Mouse (Mus musculus): Measurements from ENCODE around the gene Actr10.

DNA sequence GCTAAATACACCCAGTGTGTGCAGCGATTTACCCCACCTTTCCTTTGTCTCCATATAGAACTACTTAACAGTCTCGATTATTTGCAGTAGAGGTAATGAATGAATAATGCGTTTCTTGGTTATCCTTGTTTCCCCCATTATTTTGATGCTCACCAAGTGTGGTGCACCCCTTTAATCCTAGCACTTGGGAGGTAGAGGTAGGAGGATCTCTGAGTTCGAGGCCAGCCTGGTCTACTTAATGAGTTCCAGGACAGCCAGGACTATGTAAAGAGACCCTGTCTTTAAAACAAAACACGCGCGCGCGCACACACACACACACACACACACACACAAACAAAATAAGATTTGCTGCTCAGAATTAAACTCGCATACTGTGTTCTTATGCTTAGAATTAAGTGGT, 37.7 kb downstream of the Actr10 start:
- TF ChIP-seq POLR2A (IDR thresholded peaks at IDR 0.05; ENCODE audit: insufficient read depth, low read length): no peak
- no peak for TF ChIP-seq CTCF (IDR thresholded peaks at IDR 0.05; ENCODE audit: low read depth, low read length)
